Mouse (Mus musculus) yolk sac, embryonic 10.5 days (tissue): ENCODE data around the gene Dcakd.
"Not testable (repeated sequence)": the region's sequence is repeated elsewhere in the genome, so short reads cannot be mapped to it uniquely, and the experiment has no call there.

ENCODE experiments used
- DNase-seq: peaks from one replicate; pipeline ENCODE4 v3.0.0-alpha.2; 2017; ENCODE audit warnings: low spot score

Dcakd gene

DNA sequence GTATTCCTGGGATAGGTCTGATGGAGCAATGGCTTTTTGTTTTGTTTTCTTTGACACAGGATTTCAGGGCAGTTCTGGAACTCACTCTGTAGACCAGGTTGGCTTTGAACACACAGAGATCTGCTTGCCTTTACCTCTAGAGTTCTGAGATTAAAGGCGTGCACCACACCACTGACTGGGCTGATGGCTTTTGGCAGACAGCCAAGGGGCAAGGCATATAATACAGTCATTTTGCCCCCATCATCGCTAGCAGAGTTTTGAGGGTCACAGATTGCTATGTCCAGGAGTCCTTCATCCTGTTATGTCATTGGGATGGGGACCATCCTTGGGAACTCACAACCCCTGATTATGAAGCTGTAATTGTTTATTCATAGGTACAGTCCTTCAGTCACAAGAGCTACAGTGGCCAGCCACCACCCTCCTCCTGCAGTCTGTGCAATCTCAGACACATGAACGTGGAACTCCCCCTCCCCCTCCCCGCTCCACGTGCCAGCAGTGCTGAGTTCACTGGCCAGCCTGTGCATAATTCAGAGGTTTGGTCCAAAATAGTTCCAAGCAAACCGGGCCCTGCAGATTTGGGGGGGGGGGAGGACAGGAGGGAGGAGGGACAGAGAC is 50.0 kb downstream of the Dcakd start:
- DNase-seq, result no peak

DNA sequence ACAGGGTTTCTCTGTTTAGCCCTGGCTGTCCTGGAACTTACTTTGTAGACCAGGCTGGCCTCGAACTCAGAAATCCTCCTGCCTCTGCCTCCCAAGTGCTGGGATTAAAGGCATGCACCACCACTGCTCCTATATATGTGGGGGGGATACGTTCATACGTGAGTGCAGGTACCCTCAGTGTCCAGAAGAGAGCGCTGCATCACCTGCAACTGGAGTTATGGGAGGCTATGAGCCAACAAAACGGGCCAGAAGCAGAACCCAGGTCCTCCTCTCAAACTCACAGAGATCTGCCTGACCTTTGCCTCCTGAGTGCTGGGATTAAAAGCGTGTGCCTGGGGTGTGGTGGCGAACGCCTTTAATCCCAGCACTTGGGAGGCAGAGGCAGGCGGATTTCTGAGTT is 52.2 kb downstream of the Dcakd start:
- not testable (repeated sequence) for DNase-seq

GRCm38 (mm10) chr11:102972326-102972725 is 55.8 kb downstream of the Dcakd start:
- no peak for DNase-seq

- no peak for DNase-seq
Measured at GRCm38 (mm10) chr11:102971604-102972003, 56.5 kb downstream of the Dcakd start.

GRCm38 (mm10) chr11:102964547-102965091 is 63.5 kb downstream of the Dcakd start:
- DNase-seq, result no peak

DNA sequence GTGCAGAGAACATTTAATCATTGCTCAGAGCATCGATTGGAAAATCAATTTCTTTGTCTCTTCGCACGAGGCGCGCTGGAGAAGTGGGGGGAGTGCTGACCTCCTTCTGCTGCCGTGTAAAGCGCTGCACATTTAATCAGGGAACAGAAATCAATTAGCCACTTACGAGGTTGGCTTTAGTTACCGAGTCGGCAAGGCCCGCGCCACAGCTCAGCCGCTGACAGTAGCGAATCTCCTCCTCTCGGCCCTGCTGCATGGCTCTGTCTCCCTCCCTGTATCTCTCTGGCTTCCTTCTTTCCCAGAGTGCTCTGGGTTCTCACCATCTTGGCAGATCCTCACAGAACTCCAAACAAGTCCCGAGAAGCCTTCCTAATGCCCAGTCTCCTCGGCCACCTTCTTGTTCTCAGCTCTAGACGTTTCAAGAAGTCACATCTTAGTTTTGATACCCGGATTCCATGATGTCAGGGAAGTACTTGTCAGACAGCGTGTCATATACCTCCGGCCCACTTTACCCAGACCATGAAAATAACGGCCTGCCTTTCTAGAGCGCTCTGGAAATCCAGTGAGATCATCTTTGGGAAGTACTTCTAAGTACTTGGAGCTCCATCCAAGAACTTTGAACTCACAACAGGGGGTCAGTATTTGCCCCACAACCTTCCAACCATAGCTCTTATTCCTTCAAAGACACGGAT is 64.1 kb downstream of the Dcakd start:
- DNase-seq, result no peak

DNA sequence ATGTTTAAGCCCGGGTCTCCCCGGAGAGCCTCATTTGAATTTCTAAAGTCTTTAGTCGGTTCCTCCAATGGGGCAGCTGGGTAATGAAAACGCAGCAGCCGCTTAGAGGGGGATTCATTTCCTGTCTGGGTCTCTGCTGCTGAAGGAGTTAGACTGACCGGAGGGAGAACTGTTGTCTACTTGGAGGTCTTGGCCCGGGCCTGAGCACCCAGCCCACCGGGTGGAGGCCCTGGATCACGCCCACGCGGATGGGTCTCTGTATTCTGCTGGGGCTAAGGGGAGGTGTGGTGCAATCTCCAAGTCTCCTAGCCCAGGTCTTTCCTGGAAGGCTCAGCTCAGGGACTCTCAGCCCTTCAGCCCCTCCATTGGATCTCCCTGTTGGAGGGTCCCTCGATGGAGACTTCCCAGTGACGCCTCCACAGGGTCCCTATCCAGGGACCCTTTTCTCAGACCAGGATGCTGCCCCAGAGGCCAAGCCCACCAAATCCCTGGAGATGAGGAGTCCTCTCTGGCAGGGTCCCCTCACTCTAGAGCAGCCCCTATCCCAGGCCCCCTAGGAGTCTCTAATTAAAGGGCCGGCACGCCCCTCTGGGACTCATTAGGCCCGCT is 64.8 kb downstream of the Dcakd start:
- no peak for DNase-seq

DNA sequence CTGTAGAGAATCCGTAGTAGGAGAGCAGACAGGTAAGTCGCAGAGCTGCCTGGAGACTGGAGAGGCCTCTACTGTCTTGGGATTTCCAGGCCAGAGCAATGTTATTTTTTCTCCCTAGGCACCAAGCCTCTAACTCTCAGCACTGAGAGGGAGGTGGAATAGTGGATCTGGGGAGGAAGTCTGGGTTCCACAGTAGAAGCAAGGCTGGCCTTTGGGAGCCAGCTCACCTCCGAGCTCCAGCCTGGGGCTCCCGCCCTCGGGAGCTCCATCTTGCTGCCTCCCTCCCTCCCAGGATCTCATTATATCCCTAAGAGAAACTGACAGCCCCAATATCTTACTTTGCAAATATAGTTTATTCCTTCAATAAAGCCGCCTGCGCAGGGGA is 65.3 kb downstream of the Dcakd start:
- DNase-seq, result no peak

GRCm38 (mm10) chr11:102961082-102961481 is 67.1 kb downstream of the Dcakd start:
- DNase-seq, result no peak

DNA sequence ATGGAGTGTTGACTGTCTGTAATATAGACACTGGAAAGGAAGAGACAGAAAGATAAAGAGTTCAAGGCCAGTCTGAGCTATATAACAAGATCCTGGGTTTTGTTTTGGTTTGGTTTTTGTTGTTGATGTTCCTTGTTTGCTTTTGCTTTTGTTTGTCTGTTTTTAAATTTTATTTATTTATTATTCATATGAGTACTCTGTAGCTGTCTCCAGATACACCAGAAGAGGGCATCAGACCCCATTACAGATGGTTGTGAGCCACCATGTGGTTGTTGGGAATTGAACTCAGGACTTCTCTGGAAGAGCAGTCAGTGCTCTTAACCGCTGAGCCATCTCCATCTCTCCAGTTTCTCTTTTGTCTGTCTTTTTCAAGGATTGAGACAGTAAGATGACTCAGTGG is 69.3 kb downstream of the Dcakd start:
- no peak for DNase-seq

DNA sequence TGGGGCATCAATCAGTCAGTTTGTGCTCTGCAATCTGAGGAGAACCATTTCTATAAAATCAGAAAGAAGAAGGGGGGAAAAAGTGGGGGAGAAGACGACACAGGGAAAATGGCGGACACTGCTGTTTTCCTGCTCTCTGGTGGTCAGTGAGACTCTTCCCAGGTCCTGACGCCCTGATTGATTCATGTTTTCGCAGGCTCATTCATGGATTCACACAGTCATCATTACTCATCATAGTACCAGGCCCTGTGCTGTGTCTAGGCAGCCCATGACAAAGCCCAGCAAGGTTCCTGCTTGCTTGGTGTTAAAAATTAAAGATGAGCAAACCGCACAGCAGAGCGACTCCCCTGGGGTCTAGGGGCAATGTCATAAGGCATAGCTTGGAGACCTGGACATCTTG is 69.7 kb downstream of the Dcakd start:
- DNase-seq, result no peak

DNA sequence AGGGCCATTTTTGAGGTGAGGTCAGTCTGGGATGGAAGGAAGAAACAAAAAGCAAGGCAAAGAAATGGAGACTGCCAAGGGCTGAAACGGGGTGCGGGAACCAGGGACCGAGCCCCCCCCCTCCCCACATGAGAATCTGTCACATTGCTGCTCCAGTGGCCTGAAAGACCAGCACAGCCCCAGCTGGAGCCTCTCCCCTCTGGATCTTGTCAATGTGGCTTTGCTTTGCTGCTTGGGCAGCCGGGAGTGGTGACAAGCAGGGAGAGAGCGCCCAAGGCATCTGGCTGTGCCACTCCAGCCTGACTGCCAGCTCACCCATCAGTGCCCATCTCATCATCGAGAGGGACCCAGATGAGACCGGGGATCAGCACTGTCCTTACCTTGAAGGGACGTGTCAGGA is 70.4 kb downstream of the Dcakd start:
- DNase-seq, result no peak

DNA sequence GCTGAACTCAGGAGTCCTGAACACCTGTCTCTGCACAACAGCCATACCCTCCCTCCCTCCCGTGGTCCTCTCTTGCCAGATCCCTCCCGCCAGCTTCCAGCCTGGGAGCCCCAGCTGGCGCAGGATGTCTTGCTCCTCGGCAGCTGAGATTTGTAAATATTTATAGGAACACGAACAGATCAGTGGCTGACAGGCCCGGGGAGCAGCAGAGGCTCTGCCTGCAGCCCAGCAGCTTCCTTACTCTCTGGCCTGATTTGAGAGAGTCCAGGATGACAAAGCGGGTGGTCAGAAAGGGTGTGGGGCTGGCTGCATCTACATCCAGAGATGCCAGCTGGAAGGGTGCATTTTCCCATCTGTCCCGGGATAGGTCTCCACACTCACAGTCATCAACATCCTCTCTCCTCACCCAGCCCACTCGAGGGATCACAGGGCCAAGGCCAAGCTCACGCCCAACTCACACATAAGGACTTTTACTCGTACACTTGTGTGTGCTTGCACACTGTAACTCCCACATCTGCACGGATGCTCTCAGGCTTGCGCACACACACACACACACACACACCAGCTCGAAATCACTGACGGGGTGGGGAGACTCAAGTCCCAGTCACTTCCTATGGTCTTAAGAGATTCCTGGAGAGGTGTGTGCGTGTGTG is 71.0 kb downstream of the Dcakd start:
- DNase-seq, result peak; percentile 60

DNA sequence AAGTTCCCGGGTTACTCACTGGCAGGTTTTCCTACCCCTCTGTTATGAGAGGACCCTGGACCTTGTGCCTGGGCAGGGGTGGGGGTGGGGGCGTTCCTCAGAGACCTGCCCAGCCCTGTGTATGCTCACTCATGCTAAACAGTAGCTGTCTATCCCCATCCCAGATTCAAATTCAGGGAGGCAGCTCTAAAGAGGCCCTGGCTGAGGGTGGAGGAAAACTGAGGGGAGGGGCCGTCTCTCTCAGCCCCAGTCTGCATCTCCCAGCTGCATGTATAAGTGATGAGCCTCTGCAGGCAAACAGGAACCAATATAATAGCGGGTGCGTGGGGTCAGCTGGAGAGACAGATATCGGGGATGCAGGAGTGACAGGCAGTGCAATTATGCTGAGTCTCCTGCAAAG is 75.2 kb downstream of the Dcakd start:
- no peak for DNase-seq

GRCm38 (mm10) chr11:102948043-102948961 is 79.8 kb downstream of the Dcakd start:
- DNase-seq, result no peak

- DNase-seq, result no peak
Measured at GRCm38 (mm10) chr11:102946992-102947343, 81.2 kb downstream of the Dcakd start.

- DNase-seq, result peak; percentile 91
Measured at GRCm38 (mm10) chr11:102946265-102946991, 81.7 kb downstream of the Dcakd start, which contains the start of gene C1ql1. Gene C1ql1, minus strand, starts transcription at chr11:102946688.

DNA sequence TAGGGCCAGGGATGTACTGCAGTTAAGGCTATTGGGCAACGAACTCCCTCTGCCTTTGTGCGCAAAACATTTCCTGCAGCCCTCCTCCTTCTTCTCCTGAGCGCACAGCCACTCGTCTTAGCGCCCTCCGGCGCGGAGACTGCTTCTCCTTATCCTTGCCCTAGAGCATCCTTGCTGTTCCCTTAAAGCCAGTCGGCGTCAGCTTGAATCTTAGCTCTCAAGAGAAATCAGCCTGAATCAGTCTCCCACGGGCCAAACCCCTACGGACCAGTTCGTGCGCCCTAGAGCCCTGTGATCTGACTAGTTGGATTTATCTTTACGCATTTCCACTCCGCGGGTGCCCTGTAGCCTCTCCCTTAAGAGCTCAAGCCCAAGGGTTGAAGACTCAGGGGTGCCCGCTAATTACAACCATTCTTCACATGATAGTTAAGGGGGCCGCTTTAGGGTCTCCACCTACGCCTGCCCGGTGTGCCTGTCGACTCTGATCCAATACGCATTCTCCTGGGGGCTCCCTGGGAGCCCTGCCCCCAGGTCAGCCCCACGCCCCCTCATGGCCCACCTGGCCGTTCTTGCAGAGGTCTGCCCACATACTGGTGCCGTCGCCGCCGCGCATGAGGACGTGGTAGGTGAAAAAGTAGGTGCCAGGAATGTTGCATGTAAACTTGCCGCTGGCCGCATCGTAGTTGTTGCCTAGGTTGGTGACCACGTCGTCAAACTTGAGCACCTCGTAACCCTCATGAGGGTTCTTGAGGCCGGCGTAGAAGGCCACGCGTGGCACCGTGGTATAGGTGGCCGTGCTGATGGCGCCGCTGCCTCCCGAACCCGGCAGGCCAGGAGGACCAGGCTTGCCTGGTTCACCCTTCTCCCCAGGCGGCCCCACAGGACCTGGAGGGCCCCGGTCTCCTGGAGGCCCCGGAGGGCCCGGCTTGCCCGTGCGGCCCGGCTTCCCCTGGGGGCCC is 82.5 kb downstream of the Dcakd start:
- no peak for DNase-seq
